Mouse (Mus musculus): Measurements from ENCODE around the gene Dpf3.
A peak's percentile ranks its signal among the peaks of the same experiment; 100 is the strongest.

The Dpf3 gene

DNA sequence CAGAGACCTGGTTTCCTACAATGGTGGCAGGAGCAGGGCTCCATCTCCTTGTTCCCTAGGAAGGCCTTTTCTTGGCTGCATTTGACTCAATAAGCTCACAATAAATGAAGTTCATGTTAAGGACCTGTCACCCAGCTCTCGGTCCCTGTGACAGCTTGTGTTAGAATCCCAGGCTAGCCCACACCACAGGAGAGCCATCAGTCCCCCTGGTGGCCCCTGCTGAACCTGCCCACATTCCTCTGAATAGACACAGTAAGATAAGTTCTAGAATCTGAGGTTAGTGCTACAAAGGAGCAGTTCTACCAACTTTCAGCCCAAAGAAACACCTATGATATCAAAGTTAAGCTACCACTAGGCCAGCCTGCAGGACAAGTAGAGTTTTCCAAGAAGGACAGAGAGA, 149.2 kb downstream of the Dpf3 start:
- DNase-seq (ENCODE audit: low read depth), result no peak

DNA sequence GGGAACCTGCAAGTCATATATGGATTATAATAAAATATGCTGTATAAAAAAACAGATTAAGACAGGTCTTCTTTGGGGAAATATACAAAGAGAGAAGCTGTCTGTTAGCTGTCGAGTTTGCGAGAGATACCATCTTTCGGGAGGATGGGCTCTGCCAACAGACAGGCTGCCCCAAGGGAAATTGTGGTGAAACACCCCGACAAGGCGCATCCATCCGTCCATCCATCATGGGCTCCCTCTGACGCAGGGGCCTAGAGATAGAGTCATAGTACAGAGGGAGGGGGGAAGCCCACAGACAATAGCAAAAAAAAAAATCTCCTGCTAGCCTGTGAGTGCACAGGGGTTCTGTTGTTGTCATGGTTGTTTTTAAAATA, 149.8 kb downstream of the Dpf3 start:
- DNase-seq (ENCODE audit: low read depth), result peak; percentile 20

- no peak for DNase-seq (ENCODE audit: low read depth)
Observed at GRCm38 (mm10) chr12:83337077-83337775, 150.3 kb downstream of the Dpf3 start.

- DNase-seq (ENCODE audit: low read depth), result no peak
Observed at GRCm38 (mm10) chr12:83330056-83330455, 157.5 kb downstream of the Dpf3 start.

DNA sequence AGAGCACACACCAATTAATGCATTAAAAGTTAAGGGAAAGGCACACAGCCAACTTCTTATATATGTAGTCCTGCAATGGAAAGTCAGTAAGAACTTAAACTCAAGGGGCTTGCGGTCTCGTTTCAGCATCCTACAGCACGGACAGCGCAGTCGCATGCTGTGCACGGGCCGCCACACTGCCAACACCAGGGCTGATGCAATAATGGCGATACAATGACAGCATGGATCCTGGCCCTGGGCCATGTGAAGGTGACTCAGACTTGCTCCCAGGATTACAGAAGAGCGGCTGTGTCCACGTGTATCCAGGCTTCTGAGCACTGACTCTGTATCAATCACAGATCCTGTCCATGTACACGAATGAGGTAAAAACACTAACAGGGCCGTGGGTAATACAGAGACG, 158.6 kb downstream of the Dpf3 start:
- no peak for DNase-seq (ENCODE audit: low read depth)

DNA sequence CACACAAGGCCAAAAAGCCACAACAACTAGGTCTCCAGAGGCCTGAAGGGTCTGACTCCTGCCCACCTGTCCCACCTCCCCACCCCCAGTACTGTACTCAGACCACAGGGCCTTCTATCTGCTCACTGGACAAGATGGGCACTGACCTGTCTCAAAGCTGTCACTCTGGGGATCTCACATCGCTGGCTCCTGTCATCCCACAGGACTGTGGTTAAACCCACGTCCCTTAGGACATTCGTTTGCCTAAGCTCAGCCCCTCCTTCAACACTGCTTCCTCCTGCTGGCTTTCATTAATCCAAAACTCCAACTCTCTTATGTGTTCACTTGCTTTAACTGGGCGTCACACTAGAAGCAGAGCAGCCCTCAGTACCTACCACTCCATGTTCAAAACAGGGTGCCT, 159.0 kb downstream of the Dpf3 start:
- DNase-seq (ENCODE audit: low read depth), result no peak

- DNase-seq (ENCODE audit: low read depth), result no peak
Observed at GRCm38 (mm10) chr12:83327451-83327850, 160.1 kb downstream of the Dpf3 start.

DNA sequence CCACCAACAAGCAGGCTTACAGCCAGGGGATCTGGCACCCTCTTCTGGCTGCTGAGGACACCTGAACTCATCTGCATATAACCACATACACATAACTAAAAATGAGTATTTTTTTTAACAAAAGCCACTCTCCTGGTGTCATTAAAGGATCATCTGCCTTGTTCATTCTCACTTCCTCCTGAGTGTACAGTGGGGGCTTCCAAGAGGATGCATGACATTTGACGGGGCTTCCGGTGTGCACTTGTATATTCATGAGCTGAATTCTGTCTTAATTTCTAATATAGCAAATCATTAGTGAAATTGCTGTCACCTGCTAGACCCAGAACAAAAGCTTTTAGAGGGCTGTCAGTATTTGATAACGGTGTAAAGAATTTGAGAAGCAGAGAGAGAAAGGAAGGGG, 166.8 kb downstream of the Dpf3 start:
- no peak for DNase-seq (ENCODE audit: low read depth)

- no peak for DNase-seq (ENCODE audit: low read depth)
Observed at GRCm38 (mm10) chr12:83317646-83318443, 169.7 kb downstream of the Dpf3 start.

GRCm38 (mm10) chr12:83314666-83315065, 172.8 kb downstream of the Dpf3 start:
- DNase-seq (ENCODE audit: low read depth), result no peak

- no peak for DNase-seq (ENCODE audit: low read depth)
Observed at GRCm38 (mm10) chr12:83312818-83313217, 174.7 kb downstream of the Dpf3 start.

DNA sequence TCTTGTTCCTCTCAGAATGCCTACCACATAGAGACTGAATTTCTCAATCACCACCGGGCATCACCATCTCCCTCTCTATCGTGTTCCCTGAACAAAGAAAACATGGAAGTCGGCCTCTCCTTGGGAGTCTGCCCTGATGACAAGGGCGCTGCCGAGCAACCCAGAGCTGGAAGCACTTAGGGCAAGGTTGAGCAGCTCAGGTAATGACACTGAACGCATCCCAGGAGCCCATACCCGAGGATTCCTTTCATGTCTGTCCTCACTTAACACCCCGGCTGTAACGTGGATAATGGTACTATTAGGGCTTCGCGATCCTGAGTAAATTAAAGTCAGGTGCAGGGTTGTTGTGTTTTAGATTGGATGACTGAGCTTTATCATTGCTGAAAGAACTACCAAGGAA, 176.9 kb downstream of the Dpf3 start:
- no peak for DNase-seq (ENCODE audit: low read depth)

- no peak for DNase-seq (ENCODE audit: low read depth)
Observed at GRCm38 (mm10) chr12:83309031-83309804, 178.3 kb downstream of the Dpf3 start.

- no peak for DNase-seq (ENCODE audit: low read depth)
Observed at GRCm38 (mm10) chr12:83308627-83309026, 178.9 kb downstream of the Dpf3 start.

DNA sequence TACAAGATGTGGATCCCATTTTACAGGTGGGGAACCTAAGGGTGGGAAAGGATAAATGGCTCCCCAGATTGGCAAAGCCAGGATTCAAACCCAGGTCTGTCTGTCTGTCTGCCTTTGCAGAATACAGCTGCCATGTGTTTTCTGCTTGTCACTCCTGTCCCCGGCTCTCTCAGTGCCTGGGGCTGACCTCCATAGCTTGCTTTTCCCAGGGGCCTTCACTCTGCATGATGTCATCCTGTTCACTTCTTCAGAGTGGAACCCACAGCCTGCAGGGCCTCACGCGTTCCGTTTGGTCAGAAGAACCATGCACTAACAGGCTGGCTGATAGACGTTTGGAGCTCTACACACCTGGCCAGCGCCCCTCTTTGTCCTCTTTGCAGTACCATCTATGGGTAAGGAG, 184.3 kb downstream of the Dpf3 start:
- no peak for DNase-seq (ENCODE audit: low read depth)

DNA sequence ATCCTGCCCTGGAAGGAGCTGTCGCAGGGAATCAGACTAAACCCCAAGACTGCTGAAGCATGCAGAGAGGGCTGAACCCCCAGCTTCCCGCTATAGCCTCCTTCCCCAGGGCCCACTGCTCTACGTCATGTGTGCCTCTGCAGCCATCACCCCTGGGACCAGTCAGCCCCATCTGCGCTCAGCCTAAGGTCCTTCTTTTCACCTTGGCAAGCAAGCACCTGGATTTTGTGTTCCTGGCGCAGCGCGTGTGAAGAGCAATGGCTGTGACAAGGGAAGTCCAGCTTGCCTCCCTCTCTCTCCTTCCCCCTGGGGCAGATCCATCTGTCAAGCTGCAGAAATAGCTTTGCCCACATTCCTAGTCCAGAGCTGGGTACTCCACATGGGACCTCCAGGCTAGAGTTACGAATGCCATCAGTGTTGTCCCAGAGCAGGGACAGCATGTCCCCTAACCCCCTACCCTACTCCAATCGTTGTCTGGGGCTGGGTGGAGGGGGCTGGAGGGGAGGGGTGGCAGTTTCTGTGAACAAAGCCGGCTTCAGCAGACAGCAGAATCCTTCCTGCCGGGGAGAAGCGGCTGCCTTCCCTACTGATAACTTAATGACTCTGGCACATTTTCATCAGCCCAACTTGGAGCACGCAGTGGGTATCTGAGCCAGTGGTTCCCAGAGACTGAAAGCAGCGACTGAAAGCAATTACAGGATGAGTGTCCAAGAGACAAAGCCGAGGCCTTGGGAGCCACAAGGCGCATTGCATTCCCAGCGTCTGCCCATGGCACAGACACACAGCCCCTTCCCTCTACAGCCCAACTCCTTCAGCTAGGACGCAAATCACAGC, 185.0 kb downstream of the Dpf3 start:
- no peak for DNase-seq (ENCODE audit: low read depth)

- DNase-seq (ENCODE audit: low read depth), result no peak
Observed at GRCm38 (mm10) chr12:83301616-83302319, 185.7 kb downstream of the Dpf3 start.

- no peak for DNase-seq (ENCODE audit: low read depth)
Observed at GRCm38 (mm10) chr12:83298358-83298757, 189.2 kb downstream of the Dpf3 start.

- no peak for DNase-seq (ENCODE audit: low read depth)
Observed at GRCm38 (mm10) chr12:83295031-83295430, 192.5 kb downstream of the Dpf3 start.

DNA sequence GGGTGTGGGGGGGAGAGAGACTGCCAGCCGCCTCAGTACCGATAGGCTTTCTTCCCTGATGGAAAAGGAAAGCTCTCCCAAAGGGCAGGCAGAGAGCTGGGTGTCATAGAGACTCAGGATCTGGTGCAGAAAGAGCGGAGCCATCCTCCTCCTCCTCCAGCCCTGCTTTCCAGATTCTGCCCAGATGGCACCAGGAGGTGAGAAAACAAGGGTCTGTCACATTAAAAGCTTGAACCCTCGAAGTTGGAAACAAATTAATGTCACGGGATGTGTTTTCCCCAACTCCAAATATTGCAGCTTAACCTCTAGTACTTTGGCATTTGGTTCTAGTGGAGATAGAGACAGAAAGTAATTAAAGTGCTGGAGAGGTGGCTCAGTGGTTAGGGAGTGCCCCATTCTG, 195.6 kb downstream of the Dpf3 start:
- DNase-seq (ENCODE audit: low read depth), result no peak

All from c-Kit-positive CD71-negative TER-119-negative erythroid progenitor cells, embryonic 14.5 days (primary cell).